Mouse (Mus musculus): ENCODE measurements around the gene Ciapin1. TPM values are rescaled to one million over a fixed set of nuclear protein-coding genes. Genes with fewer than 3 reads are reported as not detected.

Ciapin1 gene
- polyA plus RNA-seq, 1 experiment from 2014 or later: 204 TPM

DNA sequence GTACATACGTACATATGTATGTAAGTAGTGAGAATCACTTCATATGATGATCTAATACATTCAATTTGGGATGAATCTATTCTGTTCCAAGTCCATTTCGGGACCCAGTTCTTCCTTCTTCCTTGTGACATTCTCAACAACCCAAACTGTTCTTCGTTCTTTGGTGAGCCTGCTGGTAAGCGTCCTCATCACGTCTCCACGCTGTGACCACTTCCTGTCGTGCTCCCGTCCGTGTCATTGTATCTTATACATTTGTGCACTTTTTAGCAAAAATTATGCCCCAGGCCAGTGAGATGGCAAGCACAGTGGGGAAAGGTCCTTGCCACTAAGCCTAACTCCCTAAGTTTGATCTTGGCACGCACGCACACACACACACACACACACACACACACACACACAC, 20.2 kb downstream of the Ciapin1 start:
- Histone ChIP-seq H3K27ac (replicated peaks) (no peak overlapping the region), H3K36me3 (peaks cover 31% of the 10 kb centered on the region), H3K4me1 (replicated peaks) (no peaks in the 10 kb centered on the region), H3K27me3 (no peaks in the 10 kb centered on the region), H3K9ac (no peak overlapping the region), H3K4me2 (no peak overlapping the region), H3K4me3 (no peak overlapping the region), H3K9me3 (no peaks in the 10 kb centered on the region)
- no peak for ATAC-seq (ENCODE audit: low read depth)
- WGBS: 89% methylated on average over 11 of the region's 11 CpGs

DNA sequence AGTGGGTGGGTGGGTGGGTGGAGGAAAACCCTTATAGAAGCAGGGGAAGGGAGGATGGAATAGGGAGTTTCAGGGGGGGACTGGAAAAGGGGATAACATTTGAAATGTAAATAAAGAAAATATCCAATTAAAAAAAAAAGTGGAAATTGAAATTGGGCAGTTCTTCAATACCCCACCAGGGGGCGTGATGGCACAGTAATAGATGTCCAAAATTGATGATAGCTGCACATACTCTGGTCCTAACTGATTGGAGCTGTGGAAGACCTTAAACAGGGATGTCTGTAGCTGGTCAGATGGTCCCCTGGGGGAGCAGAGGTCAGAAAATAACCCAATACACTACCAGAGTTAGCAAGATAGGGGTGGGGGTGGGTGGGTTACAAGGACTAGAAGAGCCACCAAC, 23.6 kb downstream of the Ciapin1 start:
- 0 out of 2 replicates have a peak, but pooled peaks cover 1% of the 10 kb centered on the region for H3K36me3 ChIP-seq
- no peaks in the 10 kb centered on the region for H3K9me3 ChIP-seq
- ATAC-seq (ENCODE audit: low read depth): no peak
- no peak overlapping the region for H3K4me3 ChIP-seq
- no peak overlapping the region for H3K27ac ChIP-seq (replicated peaks)
- H3K9ac ChIP-seq: no peak overlapping the region
- no peaks in the 10 kb centered on the region for H3K27me3 ChIP-seq
- 0% methylated on average over 1 of the region's 1 CpGs for WGBS
- no peak overlapping the region for H3K4me2 ChIP-seq
- peaks cover 5% of the 10 kb centered on the region; the same call in 1 of the 2 replicates for H3K4me1 ChIP-seq (replicated peaks)

DNA sequence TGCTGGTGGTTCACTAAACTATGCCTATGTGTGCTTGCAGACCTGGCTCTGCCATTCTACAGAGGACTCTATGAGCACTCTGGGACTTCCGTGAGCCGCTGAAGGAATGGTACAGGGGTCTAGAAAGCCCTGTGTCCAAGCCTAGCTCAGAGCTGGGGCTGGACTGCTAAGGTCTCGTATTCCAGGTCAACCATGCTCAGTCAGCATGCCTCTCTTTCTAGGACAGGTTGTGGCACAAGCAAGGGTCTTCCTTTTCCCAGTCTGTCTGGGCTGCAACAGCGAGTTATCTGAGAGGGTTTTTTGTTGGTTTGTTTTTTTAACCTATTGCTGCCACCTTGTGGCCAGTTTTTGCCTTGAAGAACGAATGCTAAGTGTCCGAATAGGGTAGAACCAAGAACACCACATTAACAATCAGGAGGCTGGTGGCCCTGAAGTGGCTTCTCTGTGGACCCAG, 25.5 kb downstream of the Ciapin1 start:
- H3K4me2 ChIP-seq: peak overlapping the region; percentile 43
- H3K27ac ChIP-seq (replicated peaks): peak overlapping the region; percentile 61
- no peaks in the 10 kb centered on the region for H3K36me3 ChIP-seq
- 27% methylated on average over 6 of the region's 6 CpGs for WGBS
- H3K4me1 ChIP-seq (replicated peaks): peaks cover 5% of the 10 kb centered on the region; the same call in 1 of the 2 replicates
- peak; percentile 71 for ATAC-seq (ENCODE audit: low read depth)
- H3K9me3 ChIP-seq: no peaks in the 10 kb centered on the region
- H3K4me3 ChIP-seq: peak overlapping the region; percentile 20; the same call in 1 of the 2 replicates
- no peaks in the 10 kb centered on the region for H3K27me3 ChIP-seq
- H3K9ac ChIP-seq: peak overlapping the region; percentile 54; the same call in 1 of the 2 replicates

DNA sequence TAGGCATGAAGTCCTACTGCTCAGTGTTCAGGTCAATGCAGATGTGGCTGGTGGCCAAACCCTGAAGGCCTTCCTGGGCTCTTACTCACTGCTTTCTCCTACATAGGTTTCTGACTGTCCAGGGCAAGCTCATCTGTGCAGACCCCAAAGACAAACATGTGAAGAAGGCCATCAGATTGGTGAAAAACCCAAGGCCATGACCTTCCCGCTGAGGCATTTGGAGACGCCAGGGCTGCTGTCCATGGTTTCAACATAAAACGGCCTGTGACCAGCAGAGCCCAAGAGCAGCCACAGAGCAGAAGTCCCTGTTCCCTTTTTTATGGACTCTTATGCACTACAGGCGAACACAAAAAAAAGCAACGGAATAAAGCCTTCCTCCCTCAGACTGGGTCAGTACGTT, 26.5 kb downstream of the Ciapin1 start:
- H3K27ac ChIP-seq (replicated peaks): no peak overlapping the region
- no peak overlapping the region for H3K4me3 ChIP-seq
- H3K9ac ChIP-seq: no peak overlapping the region; the same call in 1 of the 2 replicates
- ATAC-seq (ENCODE audit: low read depth): no peak
- H3K36me3 ChIP-seq: no peaks in the 10 kb centered on the region
- peaks cover 8% of the 10 kb centered on the region; the same call in 1 of the 2 replicates for H3K4me1 ChIP-seq (replicated peaks)
- 76% methylated on average over 6 of the region's 6 CpGs for WGBS
- H3K27me3 ChIP-seq: no peaks in the 10 kb centered on the region
- H3K9me3 ChIP-seq: no peaks in the 10 kb centered on the region
- H3K4me2 ChIP-seq: no peak overlapping the region

DNA sequence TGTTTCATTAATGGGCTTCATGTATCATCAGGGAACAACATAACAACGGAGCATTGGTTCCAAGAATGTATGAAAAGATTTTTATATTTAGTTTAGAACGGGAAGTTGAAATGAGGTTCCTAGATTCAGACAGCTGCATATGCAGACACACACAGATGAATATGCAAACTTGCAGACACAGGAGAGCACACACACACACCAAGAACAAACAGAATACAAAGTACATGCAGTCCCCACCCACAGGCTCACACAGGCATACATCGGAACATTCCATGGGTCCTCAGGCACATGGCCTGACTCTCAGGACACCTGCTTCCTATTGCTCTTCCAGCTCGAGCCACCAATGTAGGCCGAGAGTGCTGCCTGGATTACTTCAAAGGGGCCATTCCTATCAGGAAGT, 27.3 kb downstream of the Ciapin1 start:
- no peak for ATAC-seq (ENCODE audit: low read depth)
- H3K9ac ChIP-seq: no peak overlapping the region

DNA sequence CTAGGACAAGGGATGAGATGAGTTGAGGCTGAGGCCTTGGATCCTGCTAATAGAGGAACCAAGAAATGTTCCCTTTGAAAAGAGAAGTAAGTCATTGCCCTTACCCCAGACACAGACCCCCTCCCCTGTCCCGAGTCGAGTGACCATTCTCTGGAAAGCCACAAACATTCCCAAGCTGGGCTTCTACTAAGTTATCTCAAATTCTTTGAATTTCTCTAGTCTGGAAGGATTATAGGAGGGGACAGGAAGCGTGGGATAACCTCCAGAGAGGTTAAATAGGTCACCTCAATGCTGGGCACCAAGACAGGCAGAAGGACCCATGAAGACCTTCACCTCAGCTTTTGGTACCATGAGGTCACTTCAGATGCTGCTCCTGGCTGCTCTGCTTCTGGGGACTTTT, 28.0 kb downstream of the Ciapin1 start, which contains the start of gene Ccl17:
TSS of gene Ccl17 (plus strand) at position 301 of the 400 bp plus-strand sequence.
- Histone ChIP-seq H3K9me3 (no peaks in the 10 kb centered on the region), H3K4me2 (no peak within 1 kb of the TSS), H3K27ac (replicated peaks) (no peak within 1 kb of the TSS), H3K9ac (no peak within 1 kb of the TSS), H3K4me3 (no peak within 1 kb of the TSS), H3K4me1 (replicated peaks) (peaks cover 11% of the 10 kb centered on the region; the same call in 1 of the 2 replicates), H3K36me3 (no peaks in the 10 kb centered on the region), H3K27me3 (no peaks in the 10 kb centered on the region; the same call in 1 of the 2 replicates)
- no peak for ATAC-seq (ENCODE audit: low read depth)
- 79% methylated on average over 3 of the region's 3 CpGs for WGBS

More for the DNA sequence above, 27.3 kb downstream of the Ciapin1 start:
- no peak overlapping the region for H3K27ac ChIP-seq (replicated peaks)
- peaks cover 11% of the 10 kb centered on the region; the same call in 1 of the 2 replicates for H3K4me1 ChIP-seq (replicated peaks)
- H3K4me2 ChIP-seq: no peak overlapping the region
- H3K4me3 ChIP-seq: no peak overlapping the region
- H3K9me3 ChIP-seq: no peaks in the 10 kb centered on the region
- WGBS: 85% methylated on average over 5 of the region's 5 CpGs
- H3K27me3 ChIP-seq: no peaks in the 10 kb centered on the region; the same call in 1 of the 2 replicates
- H3K36me3 ChIP-seq: no peaks in the 10 kb centered on the region

DNA sequence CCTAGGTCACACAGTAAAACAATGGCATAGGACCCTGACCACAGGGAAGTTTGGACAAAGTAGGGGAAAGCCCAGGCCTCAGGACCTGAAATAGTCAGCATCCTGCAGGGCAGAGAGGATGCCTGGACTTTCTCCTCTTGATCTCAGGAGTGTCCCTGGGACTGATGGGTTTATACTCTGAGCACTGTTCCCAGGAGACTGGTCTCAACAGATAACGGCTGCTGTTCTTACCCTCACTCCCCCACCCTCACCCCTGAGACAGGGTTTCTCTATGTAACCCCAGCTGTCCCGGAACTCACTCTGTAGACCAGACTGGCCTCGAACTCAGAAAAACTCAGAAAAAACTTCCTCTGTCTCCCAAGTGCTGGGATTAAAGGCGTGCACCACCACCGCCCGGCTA, 29.8 kb downstream of the Ciapin1 start:
- 80% methylated on average over 6 of the region's 6 CpGs for WGBS
- Histone ChIP-seq H3K9me3 (no peaks in the 10 kb centered on the region), H3K4me3 (no peak overlapping the region), H3K27me3 (no peaks in the 10 kb centered on the region; the same call in 1 of the 2 replicates), H3K36me3 (no peaks in the 10 kb centered on the region), H3K4me1 (replicated peaks) (peaks cover 11% of the 10 kb centered on the region; the same call in 1 of the 2 replicates), H3K27ac (replicated peaks) (no peak overlapping the region), H3K9ac (no peak overlapping the region), H3K4me2 (no peak overlapping the region)
- no peak for ATAC-seq (ENCODE audit: low read depth)

DNA sequence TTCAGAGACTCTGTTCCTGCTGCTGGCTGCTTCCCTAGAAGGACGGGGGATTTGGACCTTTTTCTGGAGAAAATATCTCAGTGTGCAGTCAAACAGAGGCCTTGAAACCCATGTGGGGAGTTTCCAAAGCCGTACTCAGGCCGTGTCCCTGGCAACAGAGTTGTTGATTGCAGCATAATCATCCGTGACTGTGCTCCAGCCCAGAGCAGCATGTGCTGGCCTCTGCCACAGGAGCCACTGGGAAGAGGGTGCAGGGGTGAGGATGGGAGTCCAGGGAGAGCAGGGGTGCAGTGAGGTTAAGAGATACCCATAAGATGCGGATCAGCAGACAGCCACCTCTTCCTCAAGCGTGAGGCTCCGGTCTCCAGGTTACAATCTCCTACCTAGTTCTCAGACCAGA, 30.7 kb downstream of the Ciapin1 start:
- Histone ChIP-seq H3K9me3 (no peaks in the 10 kb centered on the region), H3K4me1 (replicated peaks) (peaks cover 9% of the 10 kb centered on the region; the same call in 1 of the 2 replicates), H3K36me3 (no peaks in the 10 kb centered on the region), H3K4me3 (no peak overlapping the region), H3K9ac (no peak overlapping the region), H3K27me3 (no peaks in the 10 kb centered on the region; the same call in 1 of the 2 replicates), H3K4me2 (no peak overlapping the region), H3K27ac (replicated peaks) (no peak overlapping the region)
- no peak for ATAC-seq (ENCODE audit: low read depth)
- WGBS: 43% methylated on average over 7 of the region's 7 CpGs

DNA sequence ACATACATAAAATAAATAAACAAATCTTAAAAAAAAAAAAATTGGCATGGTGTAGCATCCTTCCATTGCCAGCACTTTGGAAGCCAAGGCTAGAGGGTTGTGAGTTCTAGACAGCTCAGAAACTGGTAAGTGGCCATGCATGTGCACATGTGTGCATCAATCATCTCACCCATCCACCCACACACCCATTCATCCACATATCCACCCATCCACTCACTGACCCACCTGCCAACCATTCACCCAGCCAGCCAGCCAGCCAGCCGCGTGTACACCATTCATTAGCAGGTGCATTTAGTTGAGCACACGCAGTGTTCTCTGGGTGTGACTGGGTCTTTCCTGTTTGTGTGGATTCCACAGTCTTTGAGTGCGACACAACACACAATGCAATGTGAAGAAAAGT, 32.3 kb downstream of the Ciapin1 start:
- Histone ChIP-seq H3K4me3 (no peak overlapping the region), H3K4me1 (replicated peaks) (peaks cover 10% of the 10 kb centered on the region; the same call in 1 of the 2 replicates), H3K36me3 (no peaks in the 10 kb centered on the region), H3K4me2 (no peak overlapping the region), H3K27me3 (no peaks in the 10 kb centered on the region; the same call in 1 of the 2 replicates), H3K9ac (no peak overlapping the region), H3K27ac (replicated peaks) (no peak overlapping the region), H3K9me3 (no peaks in the 10 kb centered on the region)
- 53% methylated on average over 4 of the region's 4 CpGs for WGBS
- ATAC-seq (ENCODE audit: low read depth): no peak

DNA sequence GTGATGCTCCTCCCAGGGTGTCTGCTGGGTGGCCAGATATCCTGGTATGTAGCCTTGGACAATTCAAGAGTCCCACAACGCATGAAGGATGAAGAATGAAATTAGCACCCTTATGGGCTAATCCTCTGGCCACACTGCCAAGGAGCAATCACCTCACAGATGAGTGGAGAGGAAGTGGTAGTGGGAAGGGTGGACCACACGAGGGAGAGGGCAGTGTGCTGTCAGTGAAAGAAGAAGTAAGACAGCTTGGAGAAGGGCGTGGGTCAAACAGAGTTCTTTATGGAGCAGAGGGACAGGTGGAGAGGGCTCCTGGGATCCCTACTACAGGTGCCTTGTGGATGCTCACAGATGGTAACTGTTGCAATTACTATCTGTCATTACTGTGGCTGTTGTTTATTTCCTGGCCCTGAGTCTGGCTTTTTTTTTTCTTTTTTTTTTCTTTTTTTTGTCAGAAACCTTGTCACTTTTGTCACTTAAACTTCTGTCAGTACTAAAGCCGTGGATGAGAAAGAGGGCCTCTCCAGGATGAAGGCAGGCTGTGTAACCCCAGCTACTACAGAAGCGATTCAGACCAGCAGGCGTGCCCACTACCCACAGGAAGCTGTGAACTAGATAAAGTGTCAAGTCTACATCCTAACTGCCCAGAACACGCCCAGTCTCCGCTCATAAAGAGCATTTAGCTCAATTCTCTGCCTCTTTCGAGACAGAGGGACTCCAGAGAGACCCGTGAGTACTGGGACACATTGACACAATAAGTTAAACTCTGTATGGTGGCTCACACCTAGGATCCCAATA, 33.4 kb downstream of the Ciapin1 start:
- ATAC-seq (ENCODE audit: low read depth): no peak
- no peak overlapping the region for H3K4me2 ChIP-seq
- no peaks in the 10 kb centered on the region; the same call in 1 of the 2 replicates for H3K27me3 ChIP-seq
- H3K27ac ChIP-seq (replicated peaks): no peak overlapping the region
- no peaks in the 10 kb centered on the region for H3K36me3 ChIP-seq
- peaks cover 10% of the 10 kb centered on the region; the same call in 1 of the 2 replicates for H3K4me1 ChIP-seq (replicated peaks)
- no peaks in the 10 kb centered on the region for H3K9me3 ChIP-seq
- H3K9ac ChIP-seq: no peak overlapping the region
- H3K4me3 ChIP-seq: no peak overlapping the region
- 79% methylated on average over 10 of the region's 10 CpGs for WGBS

DNA sequence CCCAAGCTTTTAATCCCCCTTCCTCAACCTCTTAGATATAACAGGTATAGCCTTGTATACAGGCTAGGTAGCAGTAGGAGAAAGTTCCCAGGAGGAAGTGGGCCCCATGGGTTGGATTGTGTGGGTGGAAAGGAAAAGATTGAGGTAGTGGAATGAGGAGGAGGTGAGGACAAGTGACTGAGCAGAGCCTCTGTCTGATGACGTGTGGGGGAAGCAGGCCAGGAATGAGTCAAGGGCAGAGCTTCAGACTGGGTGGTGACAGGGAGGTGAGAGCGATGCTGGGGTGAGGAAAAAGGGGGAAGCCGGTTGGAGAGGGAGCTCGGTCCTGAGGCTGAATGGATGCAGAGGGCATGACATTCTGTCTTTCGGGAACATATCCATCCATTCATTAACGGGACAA, 34.6 kb downstream of the Ciapin1 start:
- no peak overlapping the region for H3K4me2 ChIP-seq
- WGBS: 73% methylated on average over 6 of the region's 6 CpGs
- no peak overlapping the region for H3K9ac ChIP-seq
- H3K4me3 ChIP-seq: no peak overlapping the region
- no peaks in the 10 kb centered on the region for H3K36me3 ChIP-seq
- no peak overlapping the region for H3K27ac ChIP-seq (replicated peaks)
- H3K4me1 ChIP-seq (replicated peaks): peaks cover 10% of the 10 kb centered on the region; the same call in 1 of the 2 replicates
- no peaks in the 10 kb centered on the region; the same call in 1 of the 2 replicates for H3K27me3 ChIP-seq
- no peaks in the 10 kb centered on the region for H3K9me3 ChIP-seq
- ATAC-seq (ENCODE audit: low read depth): no peak

DNA sequence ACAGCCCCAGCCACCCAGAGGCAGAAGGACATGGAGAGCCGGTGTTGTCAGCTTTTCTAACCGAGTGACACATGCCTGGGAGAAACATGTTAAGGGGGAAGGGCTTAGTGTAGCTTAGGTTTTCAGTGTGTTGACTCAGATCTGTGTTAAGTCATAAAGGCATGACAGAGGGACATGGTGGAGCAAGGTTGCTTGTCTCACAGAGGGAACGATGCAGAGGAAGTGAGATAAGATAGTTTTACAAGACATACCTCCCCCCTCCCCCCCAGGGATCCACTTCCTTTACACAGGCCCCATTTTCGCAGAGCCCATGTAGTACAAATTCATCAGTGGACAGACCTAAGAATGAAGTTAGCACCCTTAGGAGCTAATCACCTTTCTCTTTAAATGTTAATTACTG, 35.8 kb downstream of the Ciapin1 start:
- no peak overlapping the region for H3K4me2 ChIP-seq
- no peak for ATAC-seq (ENCODE audit: low read depth)
- H3K4me3 ChIP-seq: no peak overlapping the region
- 87% methylated on average over 4 of the region's 4 CpGs for WGBS
- H3K9ac ChIP-seq: no peak overlapping the region
- no peaks in the 10 kb centered on the region for H3K36me3 ChIP-seq
- no peak overlapping the region for H3K27ac ChIP-seq (replicated peaks)
- peaks cover 10% of the 10 kb centered on the region; the same call in 1 of the 2 replicates for H3K4me1 ChIP-seq (replicated peaks)
- H3K27me3 ChIP-seq: no peaks in the 10 kb centered on the region; the same call in 1 of the 2 replicates
- no peaks in the 10 kb centered on the region for H3K9me3 ChIP-seq
